Mouse (Mus musculus): Measurements from ENCODE around the gene Pdss2.
"Not testable (repeated sequence)": the region's sequence is repeated elsewhere in the genome, so short reads cannot be mapped to it uniquely, and the experiment has no call there.

Pdss2 gene

GRCm38 (mm10) chr10:43376749-43377148 lies 155.5 kb downstream of the Pdss2 start:
- DNase-seq (ENCODE audit: low spot score), result no peak

DNA sequence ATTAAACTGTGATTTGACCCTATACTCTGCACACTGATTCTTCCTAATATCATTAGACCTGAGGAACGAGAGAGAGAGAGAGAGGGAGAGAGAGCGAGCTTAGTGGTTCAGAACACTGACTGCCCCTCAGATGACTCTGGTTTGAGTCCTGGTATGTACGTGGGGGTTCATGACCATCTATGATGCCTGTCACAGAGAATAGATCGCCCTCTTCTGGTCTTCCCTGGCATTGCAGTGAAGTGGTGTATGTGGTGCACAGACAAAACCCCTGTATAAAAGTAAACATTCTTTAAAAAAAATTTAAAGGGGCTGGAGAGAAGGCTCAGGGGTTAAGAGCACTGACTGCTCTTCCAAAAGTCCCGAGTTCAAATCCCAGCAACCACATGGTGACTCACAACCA lies 157.0 kb downstream of the Pdss2 start:
- DNase-seq (ENCODE audit: low spot score), result peak; percentile 65

- peak; percentile 52 for DNase-seq (ENCODE audit: low spot score)
Measured at GRCm38 (mm10) chr10:43378732-43379644, 157.7 kb downstream of the Pdss2 start.

DNA sequence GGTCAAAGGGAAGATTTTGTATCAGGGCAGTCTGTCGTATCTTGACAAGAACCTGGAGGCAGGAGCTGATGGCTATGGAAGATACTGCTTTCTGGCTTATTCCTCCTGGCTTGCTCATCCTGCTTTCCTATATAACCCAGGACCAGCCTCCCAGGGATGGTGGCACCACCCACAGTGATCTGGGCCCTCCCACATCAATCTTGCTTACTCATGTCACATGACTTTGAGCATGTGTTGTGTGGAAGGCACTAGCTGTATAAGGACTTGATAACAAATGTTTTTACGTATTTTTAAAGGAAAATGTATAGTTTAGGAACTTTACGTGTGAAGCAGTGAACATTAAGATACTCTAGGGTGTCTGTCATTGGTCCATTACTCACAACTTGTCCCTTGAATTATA lies 161.4 kb downstream of the Pdss2 start:
- DNase-seq (ENCODE audit: low spot score), result no peak

DNA sequence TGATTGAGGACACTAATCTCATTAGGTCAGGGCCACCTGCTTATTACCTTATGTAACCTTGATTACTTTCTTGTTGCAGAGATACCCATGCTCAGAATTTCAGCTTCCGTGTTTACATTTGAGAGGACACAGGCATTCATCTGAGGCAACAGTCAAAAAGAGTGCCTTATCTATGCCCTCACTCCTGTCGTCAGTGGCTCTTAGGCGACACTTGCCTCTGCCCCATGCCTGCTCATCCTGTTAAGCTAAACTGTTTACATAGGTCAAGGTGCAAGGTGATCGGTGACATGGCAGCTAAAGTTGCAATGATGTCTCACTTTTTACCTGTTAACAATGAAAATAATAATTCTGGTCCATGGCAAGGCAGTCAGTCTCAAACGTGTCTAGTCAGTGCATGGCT lies 163.3 kb downstream of the Pdss2 start:
- no peak for DNase-seq (ENCODE audit: low spot score)

DNA sequence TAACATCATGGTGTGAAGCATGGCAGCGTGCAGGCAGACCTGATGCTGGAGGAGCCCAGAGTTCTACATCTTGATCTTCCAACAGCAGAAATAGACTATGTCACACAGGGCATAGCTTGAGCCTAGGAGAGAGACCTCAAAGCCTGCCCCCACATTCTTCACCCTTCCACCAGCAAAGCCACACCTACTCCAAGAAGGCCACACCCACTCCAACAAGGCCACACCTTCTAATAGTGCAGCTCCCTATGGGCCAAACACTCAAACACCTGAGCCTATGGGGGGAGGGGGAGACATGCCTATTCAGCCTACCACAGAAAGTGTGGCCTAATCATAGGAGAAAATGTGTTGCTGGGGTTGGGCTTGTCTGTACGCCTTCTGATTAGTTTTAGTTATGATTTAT lies 171.6 kb downstream of the Pdss2 start:
- DNase-seq (ENCODE audit: low spot score), result no peak

DNA sequence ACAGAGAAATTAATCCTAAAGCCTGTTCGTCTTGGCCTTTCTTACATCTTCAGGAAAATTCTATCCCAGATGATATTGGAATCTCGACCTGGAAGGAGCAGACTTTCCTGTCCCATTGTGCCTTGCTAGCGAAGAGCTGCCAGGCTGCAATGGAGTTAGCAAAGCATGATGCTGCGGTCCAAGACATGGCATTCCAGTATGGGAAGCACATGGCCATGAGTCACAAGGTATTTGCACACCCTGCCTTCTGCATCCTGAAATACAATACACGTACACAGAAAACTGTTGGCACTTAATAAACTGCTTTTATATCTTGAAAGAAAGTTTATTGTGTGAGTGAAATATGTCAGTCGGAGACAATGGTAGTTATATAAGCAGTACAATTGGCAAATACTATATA lies 172.5 kb downstream of the Pdss2 start:
- DNase-seq (ENCODE audit: low spot score), result no peak

GRCm38 (mm10) chr10:43395824-43396223 lies 174.5 kb downstream of the Pdss2 start:
- no peak for DNase-seq (ENCODE audit: low spot score)

GRCm38 (mm10) chr10:43399596-43400316 lies 178.5 kb downstream of the Pdss2 start:
- no peak for DNase-seq (ENCODE audit: low spot score)

GRCm38 (mm10) chr10:43406107-43406506 lies 184.8 kb downstream of the Pdss2 start:
- DNase-seq (ENCODE audit: low spot score), result no peak

DNA sequence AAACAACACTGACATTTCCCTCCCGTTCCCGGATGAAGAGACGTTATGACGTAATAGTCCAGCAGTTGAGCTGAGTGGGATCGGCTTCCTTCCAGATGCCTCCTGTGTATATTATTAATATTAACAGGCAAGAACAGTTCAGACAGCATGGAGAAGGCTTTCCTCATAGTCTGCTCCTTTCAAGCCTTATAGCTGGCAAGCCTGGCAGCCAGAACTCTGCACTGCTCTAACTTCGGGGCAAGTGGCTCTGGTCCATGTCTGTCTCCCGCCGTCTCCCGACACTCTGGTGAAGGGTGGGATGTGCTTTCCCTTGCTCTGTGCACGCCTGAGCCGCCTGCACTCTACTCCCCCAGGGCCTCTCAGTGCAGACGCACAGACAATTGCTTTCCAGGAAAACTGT lies 185.6 kb downstream of the Pdss2 start:
- no peak for DNase-seq (ENCODE audit: low spot score)

GRCm38 (mm10) chr10:43409506-43410230 lies 188.4 kb downstream of the Pdss2 start:
- DNase-seq (ENCODE audit: low spot score), result no peak

DNA sequence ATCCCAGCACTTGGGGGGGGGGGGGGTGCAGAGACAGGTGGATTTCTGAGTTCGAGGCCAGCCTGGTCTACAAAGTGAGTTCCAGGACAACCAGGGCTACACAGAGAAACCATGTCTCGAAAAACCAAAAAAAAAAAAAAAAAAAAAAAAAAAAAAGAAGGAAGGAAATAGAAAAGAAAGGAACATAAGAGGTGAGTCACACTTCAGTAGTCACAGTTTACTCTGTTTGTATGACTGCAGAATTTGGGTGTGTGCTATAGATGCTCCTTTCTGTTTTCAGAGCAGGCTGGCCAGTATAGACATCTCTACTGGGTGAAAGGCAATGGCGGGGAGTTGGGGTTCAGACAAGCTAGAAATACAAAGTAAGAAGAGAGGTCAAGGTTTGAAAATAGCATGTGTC lies 189.9 kb downstream of the Pdss2 start:
- not testable (repeated sequence) for DNase-seq (ENCODE audit: low spot score)

GRCm38 (mm10) chr10:43417346-43417745 lies 196.1 kb downstream of the Pdss2 start:
- no peak for DNase-seq (ENCODE audit: low spot score)

GRCm38 (mm10) chr10:43420660-43421413 lies 199.6 kb downstream of the Pdss2 start:
- DNase-seq (ENCODE audit: low spot score), result no peak

- DNase-seq (ENCODE audit: low spot score), result no peak
Measured at GRCm38 (mm10) chr10:43422061-43422770, 200.9 kb downstream of the Pdss2 start.

DNA sequence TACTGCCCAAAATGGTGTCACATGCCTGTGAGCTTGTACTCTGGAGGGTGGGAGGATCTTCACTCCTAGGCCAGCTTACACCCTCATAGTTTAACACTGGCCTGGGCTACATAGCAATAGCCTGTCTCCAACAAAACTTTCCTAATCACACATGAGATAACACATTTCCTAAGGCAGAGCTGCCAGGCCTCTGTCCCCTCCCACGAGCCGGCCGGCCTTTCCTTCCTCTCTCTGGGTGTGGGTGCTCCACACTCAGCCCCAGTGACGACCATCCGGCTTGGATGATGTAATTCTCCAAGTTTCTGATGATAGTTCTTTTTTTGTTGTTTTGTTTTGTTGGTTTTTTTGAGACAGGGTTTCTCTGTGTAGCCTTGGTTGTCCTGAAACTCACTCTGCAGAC lies 203.3 kb downstream of the Pdss2 start:
- no peak for DNase-seq (ENCODE audit: low spot score)

DNA sequence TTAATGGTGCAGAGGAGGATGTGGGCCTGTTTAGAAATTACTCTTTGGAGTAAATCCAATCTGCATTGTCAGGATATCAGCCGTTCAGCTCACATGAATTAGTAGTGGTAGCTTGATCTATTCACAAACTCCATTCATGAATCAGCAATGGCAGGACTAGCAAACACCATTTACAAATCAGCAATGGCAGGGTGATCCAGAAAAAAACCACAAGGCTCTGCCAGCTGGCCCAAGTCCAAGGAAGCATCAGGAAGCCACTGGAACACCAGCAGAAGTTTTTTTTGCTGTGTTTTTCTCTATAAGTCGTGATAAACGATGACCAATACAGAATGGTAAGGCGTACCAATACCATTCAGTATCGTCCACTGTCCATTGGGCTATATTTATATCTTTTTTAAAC lies 209.3 kb downstream of the Pdss2 start:
- no peak for DNase-seq (ENCODE audit: low spot score)

- no peak for DNase-seq (ENCODE audit: low spot score)
Measured at GRCm38 (mm10) chr10:43434326-43434725, 213.0 kb downstream of the Pdss2 start.

GRCm38 (mm10) chr10:43435757-43436156 lies 214.5 kb downstream of the Pdss2 start:
- no peak for DNase-seq (ENCODE audit: low spot score)

DNA sequence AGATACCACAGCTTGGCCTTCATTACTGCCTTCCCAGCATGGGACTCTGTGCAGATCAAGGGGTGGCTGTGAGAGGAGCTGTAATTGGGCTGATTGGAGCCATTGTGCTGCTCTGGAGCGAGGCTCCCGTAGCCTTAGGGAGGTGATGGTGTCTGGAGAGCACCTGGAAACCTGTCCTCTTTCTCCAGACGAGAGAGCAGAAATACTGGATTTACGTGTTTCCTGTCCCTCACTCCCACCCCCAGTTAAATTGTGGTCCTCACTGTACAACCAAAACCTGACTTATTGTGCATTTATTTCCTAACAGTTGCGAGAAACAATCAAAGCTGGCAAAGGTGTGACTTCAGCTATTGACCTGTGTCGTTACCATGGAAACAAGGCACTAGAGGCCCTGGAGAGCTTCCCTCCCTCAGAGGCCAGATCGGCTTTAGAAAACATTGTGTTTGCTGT lies 218.2 kb downstream of the Pdss2 start:
- no peak for DNase-seq (ENCODE audit: low spot score)

All from yolk sac, embryonic 10.5 days (tissue).